Mouse (Mus musculus) erythroblast, adult 5-6 weeks (primary cell): Measurements from ENCODE around the gene Chil3. TPM values are rescaled to one million over a fixed set of nuclear protein-coding genes. Genes with fewer than 3 reads are reported as not detected.
"Not testable (repeated sequence)": the region's sequence is repeated elsewhere in the genome, so short reads cannot be mapped to it uniquely, and the experiment has no call there.

ENCODE experiments used
- ATAC-seq: replicated peaks from 2 replicates; pipeline ENCODE4 v1.8.0; 2016; ENCODE audit warnings: moderate number of reproducible peaks, mild to moderate bottlenecking, moderate TSS enrichment, inconsistent platforms; ENCODE audit not compliant: poor library complexity, low FRiP score, severe bottlenecking
- total RNA-seq, 2 experiments: library from RNA; stranded (forward) in 1 of 2; stranded (reverse) in 1 of 2; fragments of 150-400 nt in 1 of 2; fragments of 200-764, 138-1000 nt in 1 of 2; gene quantifications; 2 replicates each; pipeline versions ENCODE4 v1.2.3 to v1.2.4; 2015 to 2017; ENCODE audit warnings: low replicate concordance in 2 of 2

The Chil3 gene
- 980 and 1,041 TPM in 2 replicates for total RNA-seq (2015; ENCODE audit: low replicate concordance)
- 603 and 680 TPM in 2 replicates for total RNA-seq (2017; ENCODE audit: low replicate concordance)

- no peak for ATAC-seq
Measured at GRCm38 (mm10) chr3:106167464-106167863, at the start of gene Chil3. Gene Chil3 (minus strand): TSS chr3:106167564.

- ATAC-seq, result not testable (repeated sequence)
Measured at GRCm38 (mm10) chr3:106198030-106198429, 30.7 kb upstream of the Chil3 start.

- ATAC-seq, result not testable (repeated sequence)
Measured at GRCm38 (mm10) chr3:106197246-106197645, 29.9 kb upstream of the Chil3 start.

- no peak for ATAC-seq
Measured at GRCm38 (mm10) chr3:106196276-106196675, 28.9 kb upstream of the Chil3 start.

GRCm38 (mm10) chr3:106195486-106195885 is 28.1 kb upstream of the Chil3 start:
- no peak for ATAC-seq

GRCm38 (mm10) chr3:106187991-106188390 is 20.6 kb upstream of the Chil3 start:
- no peak for ATAC-seq

GRCm38 (mm10) chr3:106177509-106178189 is 10.3 kb upstream of the Chil3 start:
- no peak for ATAC-seq

- not testable (repeated sequence) for ATAC-seq
Measured at GRCm38 (mm10) chr3:106174971-106175370, 7.6 kb upstream of the Chil3 start.

- ATAC-seq, result not testable (repeated sequence)
Measured at GRCm38 (mm10) chr3:106172506-106172905, 5.1 kb upstream of the Chil3 start.

GRCm38 (mm10) chr3:106171135-106171731 is 3.9 kb upstream of the Chil3 start:
- no peak for ATAC-seq

- ATAC-seq, result no peak
Measured at GRCm38 (mm10) chr3:106170522-106171053, 3.2 kb upstream of the Chil3 start.

- no peak for ATAC-seq
Measured at GRCm38 (mm10) chr3:106154413-106154812, 13.0 kb downstream of the Chil3 start.

- ATAC-seq, result no peak
Measured at GRCm38 (mm10) chr3:106144081-106144480, 23.3 kb downstream of the Chil3 start.

- no peak for ATAC-seq
Measured at GRCm38 (mm10) chr3:106131690-106132089, 35.7 kb downstream of the Chil3 start.

GRCm38 (mm10) chr3:106128807-106129493 is 38.4 kb downstream of the Chil3 start:
- ATAC-seq, result no peak

GRCm38 (mm10) chr3:106126999-106127398 is 40.4 kb downstream of the Chil3 start:
- no peak for ATAC-seq

GRCm38 (mm10) chr3:106112929-106113328 is 54.4 kb downstream of the Chil3 start, which contains the start of gene Chia1:
Gene Chia1 (plus strand): TSS chr3:106113229.
- ATAC-seq, result no peak
